Mouse (Mus musculus) MEL (cell line): ENCODE measurements around the gene Tspan33. TPM values are rescaled to one million over a fixed set of nuclear protein-coding genes. Genes with fewer than 3 reads are reported as not detected.

Experiments used
- DNase-seq: peaks from one replicate; pipeline ENCODE4 v3.0.0; 2011; ENCODE audit warnings: low read depth, low spot score
- H3K27ac ChIP-seq: 2 replicates; pipeline ENCODE4 v1.5.1; 2012; ENCODE audit warnings: low read depth, mild to moderate bottlenecking, control low read depth, low read length, moderate library complexity; ENCODE audit not compliant: control insufficient read depth
- H3K27me3 ChIP-seq, 2 experiments: fragments of 150-350 bp in 1 of 2; sonication (generic) in 1 of 2; 2 replicates each; pipeline ENCODE4 v1.6.1; 2012; ENCODE audit warnings: low read length in 2 of 2, mild to moderate bottlenecking in 2 of 2, improper control_type of control experiment in 1 of 2, moderate library complexity in 1 of 2; ENCODE audit not compliant: insufficient read depth in 2 of 2, control insufficient read depth in 1 of 2
- H3K36me3 ChIP-seq, 2 experiments: 2 replicates each; pipeline ENCODE4 v1.6.1; 2012 to 2014; ENCODE audit warnings: low read length in 2 of 2, improper control_type of control experiment in 1 of 2, inconsistent platforms in 1 of 2, mild to moderate bottlenecking in 1 of 2; ENCODE audit not compliant: insufficient read depth in 2 of 2, control insufficient read depth in 1 of 2
- H3K4me1 ChIP-seq, 2 experiments: fragments of 150-350 bp in 1 of 2; sonication (generic) in 1 of 2; 2 replicates each; pipeline ENCODE4 v1.6.1; 2012; ENCODE audit warnings: low read length in 2 of 2, improper control_type of control experiment in 1 of 2, mild to moderate bottlenecking in 1 of 2; ENCODE audit not compliant: insufficient read depth in 2 of 2, control insufficient read depth in 1 of 2
- H3K4me3 ChIP-seq, 2 experiments: fragments of 150-350 bp in 1 of 2; sonication (generic) in 1 of 2; 2 replicates each; pipeline ENCODE4 v1.5.1; 2012; ENCODE audit warnings: low read depth in 2 of 2, low read length in 2 of 2, mild to moderate bottlenecking in 2 of 2, moderate library complexity in 2 of 2, control low read depth in 1 of 2, improper control_type of control experiment in 1 of 2; ENCODE audit not compliant: control insufficient read depth in 1 of 2, insufficient read depth in 1 of 2
- H3K79me2 ChIP-seq: 2 replicates; pipeline ENCODE4 v1.6.1; 2012; ENCODE audit warnings: mild to moderate bottlenecking, low read length, moderate library complexity; ENCODE audit not compliant: control insufficient read depth, poor library complexity, insufficient read depth
- H3K9ac ChIP-seq: 2 replicates; pipeline ENCODE4 v1.6.1; 2012; ENCODE audit warnings: low read depth, mild to moderate bottlenecking, control low read depth, low read length, moderate library complexity; ENCODE audit not compliant: control insufficient read depth, poor library complexity, severe bottlenecking
- H3K9me3 ChIP-seq: fragments of 150-350 bp; sonication (generic); replicated peaks from 2 replicates; pipeline ENCODE4 v1.6.1; 2012; ENCODE audit warnings: mild to moderate bottlenecking, low read length, improper control_type of control experiment, moderate library complexity; ENCODE audit not compliant: insufficient read depth
- CHD1 ChIP-seq: IDR thresholded peaks from 2 replicates; pipeline ENCODE4 v1.6.1; 2012; ENCODE audit warnings: low read depth, mild to moderate bottlenecking, inconsistent platforms, low read length, improper control_type of control experiment
- E2F4 ChIP-seq: IDR thresholded peaks from 2 replicates; pipeline ENCODE4 v1.6.1; 2011; ENCODE audit warnings: low read depth, low read length, improper control_type of control experiment, borderline replicate concordance
- ELF1 ChIP-seq: IDR thresholded peaks from 2 replicates; pipeline ENCODE4 v1.6.1; 2014; ENCODE audit warnings: low read depth, mild to moderate bottlenecking, inconsistent platforms, low read length, improper control_type of control experiment, moderate library complexity
- EP300 ChIP-seq, 2 experiments: IDR thresholded peaks; 2 replicates each; pipeline ENCODE4 v1.6.1; 2011; ENCODE audit warnings: improper control_type of control experiment in 2 of 2, low read length in 2 of 2, low read depth in 1 of 2, mild to moderate bottlenecking in 1 of 2
- ETS1 ChIP-seq: IDR thresholded peaks from 2 replicates; pipeline ENCODE4 v1.6.1; 2012; ENCODE audit warnings: low read depth, mild to moderate bottlenecking, inconsistent platforms, low read length, improper control_type of control experiment, moderate library complexity
- GABPA ChIP-seq: IDR thresholded peaks from 2 replicates; pipeline ENCODE4 v1.6.1; 2012; ENCODE audit warnings: low read depth, mild to moderate bottlenecking, inconsistent platforms, low read length, improper control_type of control experiment, moderate library complexity
- JUND ChIP-seq: IDR thresholded peaks from 2 replicates; pipeline ENCODE4 v1.6.1; 2011; ENCODE audit warnings: low read depth, mild to moderate bottlenecking, improper control_type of control experiment, low read length
- MAX ChIP-seq: IDR thresholded peaks from 2 replicates; pipeline ENCODE4 v1.6.1; 2011; ENCODE audit warnings: low read length, improper control_type of control experiment
- MAZ ChIP-seq: IDR thresholded peaks from 2 replicates; pipeline ENCODE4 v1.6.1; 2012; ENCODE audit warnings: low read depth, mild to moderate bottlenecking, inconsistent platforms, low read length, improper control_type of control experiment
- MYC ChIP-seq: IDR thresholded peaks from 2 replicates; pipeline ENCODE4 v1.6.1; 2011; ENCODE audit warnings: low read depth, mild to moderate bottlenecking, low read length, improper control_type of control experiment, moderate library complexity
- NELFE ChIP-seq: IDR thresholded peaks from 2 replicates; pipeline ENCODE4 v1.6.1; 2011; ENCODE audit warnings: low read depth, low read length, improper control_type of control experiment
- POLR2AphosphoS5 ChIP-seq: IDR thresholded peaks from 2 replicates; pipeline ENCODE4 v1.6.1; 2012; ENCODE audit warnings: low read depth, borderline replicate concordance, mild to moderate bottlenecking, inconsistent platforms, low read length, moderate library complexity, mixed read lengths
- RAD21 ChIP-seq: IDR thresholded peaks from 2 replicates; pipeline ENCODE4 v1.6.1; 2011; ENCODE audit warnings: mild to moderate bottlenecking, low read depth, low read length, improper control_type of control experiment
- TAL1 ChIP-seq: IDR thresholded peaks from 2 replicates; pipeline ENCODE4 v1.6.1; 2012; ENCODE audit warnings: mild to moderate bottlenecking, inconsistent platforms, low read length, moderate library complexity, mixed read lengths
- USF1 ChIP-seq: IDR thresholded peaks from 2 replicates; pipeline ENCODE4 v1.6.1; 2014; ENCODE audit warnings: low read depth, mild to moderate bottlenecking, inconsistent platforms, low read length, improper control_type of control experiment, moderate library complexity
- USF2 ChIP-seq, 2 experiments: IDR thresholded peaks; 2 replicates each; pipeline ENCODE4 v1.6.1; 2011 to 2012; ENCODE audit warnings: improper control_type of control experiment in 2 of 2, low read length in 2 of 2, borderline replicate concordance in 1 of 2, inconsistent platforms in 1 of 2, low read depth in 1 of 2, mild to moderate bottlenecking in 1 of 2; ENCODE audit not compliant: insufficient read depth in 1 of 2
- ZMIZ1 ChIP-seq: IDR thresholded peaks from 2 replicates; pipeline ENCODE4 v1.6.1; 2012; ENCODE audit warnings: low read depth, mild to moderate bottlenecking, inconsistent platforms, low read length, improper control_type of control experiment, moderate library complexity
- ZNF384 ChIP-seq: IDR thresholded peaks from 2 replicates; pipeline ENCODE4 v1.6.1; 2012; ENCODE audit warnings: low read depth, mild to moderate bottlenecking, inconsistent platforms, low read length, improper control_type of control experiment
- polyA plus RNA-seq, 2 experiments: library from polyadenylated mRNA; stranded (reverse) in 1 of 2; unstranded in 1 of 2; fragments of >175 nt in 1 of 2; fragments of >200 nt in 1 of 2; gene quantifications; 2 replicates each; pipeline versions ENCODE4 v1.2.1 to v1.2.4; 2012; ENCODE audit warnings: low replicate concordance in 2 of 2, low read depth in 1 of 2; ENCODE audit not compliant: insufficient read length in 2 of 2, insufficient read depth in 1 of 2, missing spikeins in 1 of 2
- total RNA-seq: library from RNA; depleted of rRNA; stranded (reverse); fragments of 300-350 nt; gene quantifications from 2 replicates; pipeline ENCODE4 v1.2.3, GENCODE M21; 2012

Tspan33 gene
- total and polyA plus RNA-seq, 3 experiments, result 41.7 to 64.5 TPM; not detected in 1

GRCm38 (mm10) chr6:29684686-29685085 is 9.3 kb upstream of the Tspan33 start:
- Histone ChIP-seq H3K9me3 (no peaks in the 10 kb centered on the region), H3K27me3 (peaks cover 3% of the 10 kb centered on the region in 2 experiments), H3K9ac (no peak overlapping the region), H3K4me3 (no peak overlapping the region), H3K27ac (no peak overlapping the region), H3K36me3 (peaks cover 0 to 6% of the 10 kb centered on the region in 2 experiments; a peak in 2 of 4 replicates), H3K79me2 (no peaks in the 10 kb centered on the region)
- TF ChIP-seq ELF1 (no peak), CHD1 (no peak), NELFE (no peak), USF1 (no peak), ZNF384 (no peak), E2F4 (no peak), TAL1 (no peak), POLR2AphosphoS5 (no peak), JUND (no peak), USF2 (IDR thresholded peaks at IDR 0.05; ENCODE audit: borderline replicate concordance in 1 of 2, insufficient read depth in 1 of 2, low read depth in 1 of 2, low read length in 2 of 2) (no peak), EP300 (IDR thresholded peaks at IDR 0.05; ENCODE audit: low read depth in 1 of 2, low read length in 2 of 2) (no peak), ZMIZ1 (no peak)
- TF ChIP-seq, all 39 proteins: peak for 0
- H3K4me1 ChIP-seq, result peaks cover 1 to 5% of the 10 kb centered on the region in 2 experiments; a peak in 1 of 4 replicates
- DNase-seq, result no peak

DNA sequence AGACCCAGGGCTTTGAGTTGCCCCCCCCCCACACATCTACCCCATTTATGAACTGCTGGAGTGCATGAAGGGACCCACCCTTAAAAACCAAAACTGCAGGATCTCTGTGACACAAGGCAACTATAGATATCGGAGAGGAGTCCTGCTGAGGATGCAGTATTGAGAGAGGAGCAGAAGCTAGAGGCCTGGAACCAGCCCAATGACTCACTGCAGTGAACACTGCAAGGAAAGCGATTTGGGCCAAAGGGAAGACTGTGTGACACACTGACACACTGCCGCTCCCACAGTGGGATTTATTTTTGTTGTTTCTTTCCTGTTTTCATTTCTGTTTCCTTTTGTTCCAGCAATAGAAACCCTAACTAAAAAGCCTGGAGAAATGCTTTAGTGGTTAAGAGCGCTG is 8.1 kb upstream of the Tspan33 start:
- peaks cover 3 to 5% of the 10 kb centered on the region in 2 experiments for H3K27me3 ChIP-seq
- H3K9me3 ChIP-seq, result no peaks in the 10 kb centered on the region
- H3K36me3 ChIP-seq, result no peaks in the 10 kb centered on the region
- no peak overlapping the region for H3K9ac ChIP-seq
- no peak overlapping the region for H3K4me3 ChIP-seq
- H3K27ac ChIP-seq, result no peak overlapping the region
- TF ChIP-seq MAX, result no peak
- TF ChIP-seq MAZ, result no peak
- TF ChIP-seq E2F4, result no peak
- no peak for TF ChIP-seq ETS1
- TF ChIP-seq RAD21, result no peak
- no peak for TF ChIP-seq MYC
- no peak for TF ChIP-seq GABPA
- TF ChIP-seq JUND, result no peak
- no peak for TF ChIP-seq ELF1
- no peak for TF ChIP-seq ZNF384
- TF ChIP-seq ZMIZ1, result no peak
- no peak for DNase-seq
- no peaks in the 10 kb centered on the region for H3K79me2 ChIP-seq
- no peaks in the 10 kb centered on the region for H3K4me1 ChIP-seq
